17 mouse cellular contexts compared by ENCODE assay signal in the genomic region with DNA sequence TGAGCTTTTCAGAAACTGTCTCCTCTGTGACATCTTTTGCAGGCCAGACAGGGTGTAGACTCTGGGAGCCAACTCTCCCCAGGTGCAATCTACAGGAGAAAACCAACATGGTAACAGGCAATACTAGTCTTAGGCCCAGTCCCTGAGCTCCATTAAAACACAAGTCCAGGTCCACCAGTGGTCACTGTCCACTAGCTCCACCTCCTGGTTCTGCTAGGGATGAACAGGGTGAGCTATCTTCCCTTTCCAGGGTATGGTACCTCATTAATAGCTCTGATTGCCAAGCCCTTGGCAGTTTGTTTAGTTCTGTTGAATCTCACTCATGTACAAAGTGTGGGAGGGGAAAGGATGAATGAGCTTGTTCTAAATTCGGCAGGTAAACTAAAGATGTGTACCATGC.
DNase-seq lines count a peak whose midpoint lies in the region; ATAC-seq and TF ChIP-seq lines count a peak whose summit lies in the region.
"Had no signal": no experiment of that assay in that cellular context is flagged by ENCODE, and none has a peak within 500 bp of the region (broad histone marks: within the 10 kb centered on the region; RNA-seq: fewer than 3 reads in every experiment).

No protein-coding gene starts in this region.

- no peaks in the 10 kb centered on the region for H3K9me3 ChIP-seq in midbrain, postnatal 0 days (ENCODE audit: low read length)
- no peaks in the 10 kb centered on the region for H3K9me3 ChIP-seq in midbrain, embryonic 13.5 days
- H3K9me3 ChIP-seq in embryonic facial prominence, embryonic 10.5 days: no peaks in the 10 kb centered on the region
- H3K9me3 ChIP-seq: heart, embryonic 12.5 days; liver, embryonic 15.5 days; megakaryocyte, embryonic 14.5 days had no signal

- peak; percentile 10 to 22 for DNase-seq in cerebellum, postnatal 14 days
- DNase-seq in kidney, postnatal 10 days: peak; percentile 6
- DNase-seq in kidney, postnatal 14 days: no peak
- DNase-seq in midbrain, postnatal 0 days (ENCODE audit: low spot score): no peak
- DNase-seq in embryonic facial prominence, embryonic 10.5 days (ENCODE audit: low spot score): no peak
- DNase-seq: cerebellum, adult 11 months; gastrocnemius, postnatal 10 days; kidney, adult 2 months; right cerebral cortex, adult 18-20 months; thymus, postnatal 36 days had no signal

- no peak for ATAC-seq in cerebellum, adult (ENCODE audit: insufficient number of reproducible peaks, low FRiP score, low TSS enrichment)
- no peak for ATAC-seq in midbrain, postnatal 0 days (ENCODE audit: low FRiP score)
- ATAC-seq in midbrain, embryonic 13.5 days: no peak
- ATAC-seq: forebrain, embryonic 14.5 days had no signal

- no peaks in the 10 kb centered on the region for H3K36me3 ChIP-seq in midbrain, postnatal 0 days (ENCODE audit: insufficient read depth, low read length)
- no peaks in the 10 kb centered on the region for H3K36me3 ChIP-seq in midbrain, embryonic 13.5 days
- H3K36me3 ChIP-seq in embryonic facial prominence, embryonic 10.5 days (replicated peaks): no peaks in the 10 kb centered on the region
- H3K36me3 ChIP-seq: heart, embryonic 12.5 days; liver, embryonic 15.5 days had no signal

- no peaks in the 10 kb centered on the region for H3K4me1 ChIP-seq in midbrain, postnatal 0 days (ENCODE audit: insufficient read depth, low read length)
- H3K4me1 ChIP-seq in midbrain, embryonic 13.5 days (replicated peaks): peaks cover 5% of the 10 kb centered on the region
- no peaks in the 10 kb centered on the region; the same call in 1 of the 2 replicates for H3K4me1 ChIP-seq in embryonic fibroblast, embryonic 13.5 days (ENCODE audit: control insufficient read depth, insufficient read depth, low read length)
- peaks cover 6% of the 10 kb centered on the region; the same call in 1 of the 2 replicates for H3K4me1 ChIP-seq in embryonic facial prominence, embryonic 10.5 days
- H3K4me1 ChIP-seq: heart, embryonic 12.5 days; liver, embryonic 15.5 days; megakaryocyte, embryonic 14.5 days had no signal

- no peak overlapping the region for H3K27ac ChIP-seq in midbrain, postnatal 0 days (ENCODE audit: low read depth, low read length)
- no peak overlapping the region for H3K27ac ChIP-seq in midbrain, embryonic 13.5 days
- H3K27ac ChIP-seq in embryonic fibroblast, embryonic 13.5 days (ENCODE audit: insufficient read depth, low read length): no peak overlapping the region
- no peak overlapping the region for H3K27ac ChIP-seq in embryonic facial prominence, embryonic 10.5 days (replicated peaks)
- H3K27ac ChIP-seq: liver, embryonic 15.5 days had no signal

- H3K27me3 ChIP-seq in midbrain, postnatal 0 days (ENCODE audit: insufficient read depth, low read length): no peaks in the 10 kb centered on the region
- 0 out of 2 replicates have a peak, but pooled peaks cover 4% of the 10 kb centered on the region for H3K27me3 ChIP-seq in midbrain, embryonic 13.5 days
- no peaks in the 10 kb centered on the region; the same call in 1 of the 2 replicates for H3K27me3 ChIP-seq in embryonic facial prominence, embryonic 10.5 days (replicated peaks; ENCODE audit: low read depth, poor library complexity, severe bottlenecking)
- H3K27me3 ChIP-seq: liver, embryonic 15.5 days; megakaryocyte, embryonic 14.5 days had no signal

- H3K9ac ChIP-seq in midbrain, postnatal 0 days (replicated peaks; ENCODE audit: low read length, poor library complexity, severe bottlenecking): no peak overlapping the region
- no peak overlapping the region for H3K9ac ChIP-seq in midbrain, embryonic 13.5 days (replicated peaks)
- H3K9ac ChIP-seq: heart, embryonic 12.5 days; liver, embryonic 15.5 days had no signal

- no peak for TF ChIP-seq POLR2A in embryonic fibroblast, embryonic 13.5 days (IDR thresholded peaks at IDR 0.05; ENCODE audit: low read depth, low read length)

- TF ChIP-seq CTCF in midbrain, postnatal 0 days (IDR thresholded peaks at IDR 0.05): peak; percentile 41
- 0 out of 2 replicates have a peak, but pooled peaks have one; percentile 6 for TF ChIP-seq CTCF in embryonic fibroblast, embryonic 13.5 days (IDR thresholded peaks at IDR 0.05; ENCODE audit: borderline replicate concordance, insufficient read depth, low read length)

- H3K4me2 ChIP-seq in midbrain, postnatal 0 days (ENCODE audit: low read depth, low read length, poor library complexity, severe bottlenecking): no peak overlapping the region
- H3K4me2 ChIP-seq in midbrain, embryonic 13.5 days (replicated peaks): no peak overlapping the region
- H3K4me2 ChIP-seq: heart, embryonic 12.5 days; liver, embryonic 15.5 days had no signal

- WGBS in midbrain, postnatal 0 days: 82% methylated on average over 1 of the region's 1 CpGs
- 79% methylated on average over 1 of the region's 1 CpGs for WGBS in midbrain, embryonic 13.5 days
- WGBS in embryonic facial prominence, embryonic 10.5 days: 81% methylated on average over 1 of the region's 1 CpGs

- no peak overlapping the region for H3K4me3 ChIP-seq in midbrain, postnatal 0 days (ENCODE audit: low read depth, low read length)
- H3K4me3 ChIP-seq in midbrain, embryonic 13.5 days (replicated peaks): no peak overlapping the region
- no peak overlapping the region for H3K4me3 ChIP-seq in embryonic fibroblast, embryonic 13.5 days (ENCODE audit: insufficient read depth, low read length)
- no peak overlapping the region for H3K4me3 ChIP-seq in embryonic facial prominence, embryonic 10.5 days
- H3K4me3 ChIP-seq: heart, embryonic 12.5 days; liver, embryonic 15.5 days; megakaryocyte, embryonic 14.5 days had no signal

Comparison
In these comparisons a context has a peak if more than half of its experiments do, and no peak if none do; other contexts are left out.
1. DNase-seq: peak in cerebellum, postnatal 14 days (2 of 2) and kidney, postnatal 10 days (single experiment); none in kidney, postnatal 14 days (single experiment), midbrain, postnatal 0 days (single experiment) and embryonic facial prominence, embryonic 10.5 days (single experiment).